Mouse (Mus musculus): ENCODE measurements around the gene Lhx6. TPM values are rescaled to one million over a fixed set of nuclear protein-coding genes. Genes with fewer than 3 reads are reported as not detected.

Lhx6 gene
- polyA plus RNA-seq, 1 experiment = not detected

- no peak overlapping the region for H3K4me3 ChIP-seq (replicated peaks; ENCODE audit: control insufficient read depth, low read depth, low read length)
- TF ChIP-seq CTCF (IDR thresholded peaks at IDR 0.05; ENCODE audit: control insufficient read depth, insufficient read depth, low read length) (no peak), POLR2A (IDR thresholded peaks at IDR 0.05; ENCODE audit: borderline replicate concordance, control insufficient read depth, low read depth, low read length) (no peak)
Measured at GRCm38 (mm10) chr2:36099739-36100138, 5.5 kb downstream of the Lhx6 start.

GRCm38 (mm10) chr2:36098021-36098420 lies 7.2 kb downstream of the Lhx6 start:
- TF ChIP-seq CTCF (IDR thresholded peaks at IDR 0.05; ENCODE audit: control insufficient read depth, insufficient read depth, low read length) = no peak
- TF ChIP-seq POLR2A (IDR thresholded peaks at IDR 0.05; ENCODE audit: borderline replicate concordance, control insufficient read depth, low read depth, low read length) = no peak
- Histone ChIP-seq H3K4me1 (ENCODE audit: control insufficient read depth, insufficient read depth, low read length) (no peaks in the 10 kb centered on the region), H3K27ac (ENCODE audit: control insufficient read depth, insufficient read depth, low read depth, low read length, poor library complexity) (no peak overlapping the region), H3K4me3 (replicated peaks; ENCODE audit: control insufficient read depth, low read depth, low read length) (no peak overlapping the region)
- WGBS = 30% methylated on average over 5 of the region's 5 CpGs

More at GRCm38 (mm10) chr2:36099739-36100138, 5.5 kb downstream of the Lhx6 start:
- Histone ChIP-seq H3K4me1 (ENCODE audit: control insufficient read depth, insufficient read depth, low read length) (no peaks in the 10 kb centered on the region), H3K27ac (ENCODE audit: control insufficient read depth, insufficient read depth, low read depth, low read length, poor library complexity) (no peak overlapping the region)
- WGBS = 49% methylated on average over 6 of the region's 6 CpGs

GRCm38 (mm10) chr2:36097129-36097815 lies 7.9 kb downstream of the Lhx6 start:
- Histone ChIP-seq H3K27ac (ENCODE audit: control insufficient read depth, insufficient read depth, low read depth, low read length, poor library complexity) (no peak overlapping the region), H3K4me1 (ENCODE audit: control insufficient read depth, insufficient read depth, low read length) (no peaks in the 10 kb centered on the region), H3K4me3 (replicated peaks; ENCODE audit: control insufficient read depth, low read depth, low read length) (no peak overlapping the region)
- TF ChIP-seq CTCF (IDR thresholded peaks at IDR 0.05; ENCODE audit: control insufficient read depth, insufficient read depth, low read length) (no peak), POLR2A (IDR thresholded peaks at IDR 0.05; ENCODE audit: borderline replicate concordance, control insufficient read depth, low read depth, low read length) (no peak)
- 13% methylated on average over 18 of the region's 18 CpGs for WGBS

- no peak for TF ChIP-seq CTCF (IDR thresholded peaks at IDR 0.05; ENCODE audit: control insufficient read depth, insufficient read depth, low read length)
- TF ChIP-seq POLR2A (IDR thresholded peaks at IDR 0.05; ENCODE audit: borderline replicate concordance, control insufficient read depth, low read depth, low read length) = no peak
- H3K27ac ChIP-seq (ENCODE audit: control insufficient read depth, insufficient read depth, low read depth, low read length, poor library complexity) = no peak overlapping the region
- 7% methylated on average over 31 of the region's 31 CpGs for WGBS
- H3K4me1 ChIP-seq (ENCODE audit: control insufficient read depth, insufficient read depth, low read length) = no peaks in the 10 kb centered on the region
- H3K4me3 ChIP-seq (replicated peaks; ENCODE audit: control insufficient read depth, low read depth, low read length) = no peak overlapping the region
Measured at GRCm38 (mm10) chr2:36093914-36094475, 11.2 kb downstream of the Lhx6 start.

- no peak for TF ChIP-seq CTCF (IDR thresholded peaks at IDR 0.05; ENCODE audit: control insufficient read depth, insufficient read depth, low read length)
- no peak for TF ChIP-seq POLR2A (IDR thresholded peaks at IDR 0.05; ENCODE audit: borderline replicate concordance, control insufficient read depth, low read depth, low read length)
- Histone ChIP-seq H3K4me1 (ENCODE audit: control insufficient read depth, insufficient read depth, low read length) (no peaks in the 10 kb centered on the region), H3K27ac (ENCODE audit: control insufficient read depth, insufficient read depth, low read depth, low read length, poor library complexity) (no peak overlapping the region), H3K4me3 (replicated peaks; ENCODE audit: control insufficient read depth, low read depth, low read length) (no peak overlapping the region)
- WGBS = 47% methylated on average over 7 of the region's 7 CpGs
Measured at GRCm38 (mm10) chr2:36093301-36093700, 11.9 kb downstream of the Lhx6 start.

- WGBS = 12% methylated on average over 4 of the region's 4 CpGs
- Histone ChIP-seq H3K4me1 (ENCODE audit: control insufficient read depth, insufficient read depth, low read length) (no peaks in the 10 kb centered on the region), H3K27ac (ENCODE audit: control insufficient read depth, insufficient read depth, low read depth, low read length, poor library complexity) (no peak overlapping the region), H3K4me3 (replicated peaks; ENCODE audit: control insufficient read depth, low read depth, low read length) (no peak overlapping the region)
- TF ChIP-seq CTCF (IDR thresholded peaks at IDR 0.05; ENCODE audit: control insufficient read depth, insufficient read depth, low read length) (no peak), POLR2A (IDR thresholded peaks at IDR 0.05; ENCODE audit: borderline replicate concordance, control insufficient read depth, low read depth, low read length) (no peak)
Measured at GRCm38 (mm10) chr2:36092748-36093147, 12.5 kb downstream of the Lhx6 start.

GRCm38 (mm10) chr2:36090853-36091741 lies 14.1 kb downstream of the Lhx6 start:
- H3K4me1 ChIP-seq (ENCODE audit: control insufficient read depth, insufficient read depth, low read length) = no peaks in the 10 kb centered on the region
- H3K4me3 ChIP-seq (replicated peaks; ENCODE audit: control insufficient read depth, low read depth, low read length) = no peak overlapping the region
- 3% methylated on average over 70 of the region's 70 CpGs for WGBS
- H3K27ac ChIP-seq (ENCODE audit: control insufficient read depth, insufficient read depth, low read depth, low read length, poor library complexity) = no peak overlapping the region
- no peak for TF ChIP-seq CTCF (IDR thresholded peaks at IDR 0.05; ENCODE audit: control insufficient read depth, insufficient read depth, low read length)
- no peak for TF ChIP-seq POLR2A (IDR thresholded peaks at IDR 0.05; ENCODE audit: borderline replicate concordance, control insufficient read depth, low read depth, low read length)

GRCm38 (mm10) chr2:36089190-36089589 lies 16.0 kb downstream of the Lhx6 start:
- 59% methylated on average over 3 of the region's 3 CpGs for WGBS
- Histone ChIP-seq H3K4me3 (replicated peaks; ENCODE audit: control insufficient read depth, low read depth, low read length) (no peak overlapping the region), H3K27ac (ENCODE audit: control insufficient read depth, insufficient read depth, low read depth, low read length, poor library complexity) (no peak overlapping the region), H3K4me1 (ENCODE audit: control insufficient read depth, insufficient read depth, low read length) (no peaks in the 10 kb centered on the region)
- TF ChIP-seq CTCF (IDR thresholded peaks at IDR 0.05; ENCODE audit: control insufficient read depth, insufficient read depth, low read length) (no peak), POLR2A (IDR thresholded peaks at IDR 0.05; ENCODE audit: borderline replicate concordance, control insufficient read depth, low read depth, low read length) (no peak)

Data from bone marrow, adult 2 months (tissue).